Mouse (Mus musculus): ENCODE data around the gene Cpxm2. TPM values are rescaled to one million over a fixed set of nuclear protein-coding genes. Genes with fewer than 3 reads are reported as not detected.

The Cpxm2 gene
- not detected for polyA plus RNA-seq (2012; fragmentation: generic; extraction: Trizol)
- long read RNA-seq, experiment 1, result 0 reads
- long read RNA-seq, experiment 2, result 0 reads

- peaks cover 63% of the 10 kb centered on the region for H3K27me3 ChIP-seq (ENCODE audit: control insufficient read depth, insufficient read depth, insufficient read length)
- no peaks in the 10 kb centered on the region for H3K79me3 ChIP-seq (ENCODE audit: low read depth)
- H3K36me3 ChIP-seq (ENCODE audit: control insufficient read depth, insufficient read depth), result no peaks in the 10 kb centered on the region
- no peak within 1 kb of the TSS for H3ac ChIP-seq (ENCODE audit: control insufficient read depth, insufficient read length, low read depth)
- H3K4me3 ChIP-seq (ENCODE audit: insufficient read depth, poor library complexity, severe bottlenecking), result no peak within 1 kb of the TSS
- TF ChIP-seq USF1 (IDR thresholded peaks at IDR 0.05; ENCODE audit: low read depth) (no peak), MAX (IDR thresholded peaks at IDR 0.05) (no peak), CTCF (IDR thresholded peaks at IDR 0.05; ENCODE audit: control insufficient read depth, insufficient read depth, insufficient read length) (no peak), CEBPB (IDR thresholded peaks at IDR 0.05; ENCODE audit: low read depth) (no peak)
- no peaks in the 10 kb centered on the region for H3K79me2 ChIP-seq (ENCODE audit: control insufficient read depth, insufficient read depth)
Measured at GRCm38 (mm10) chr7:132154368-132154961, at the start of gene Cpxm2. Cpxm2 (minus strand) TSS chr7:132154739.

DNA sequence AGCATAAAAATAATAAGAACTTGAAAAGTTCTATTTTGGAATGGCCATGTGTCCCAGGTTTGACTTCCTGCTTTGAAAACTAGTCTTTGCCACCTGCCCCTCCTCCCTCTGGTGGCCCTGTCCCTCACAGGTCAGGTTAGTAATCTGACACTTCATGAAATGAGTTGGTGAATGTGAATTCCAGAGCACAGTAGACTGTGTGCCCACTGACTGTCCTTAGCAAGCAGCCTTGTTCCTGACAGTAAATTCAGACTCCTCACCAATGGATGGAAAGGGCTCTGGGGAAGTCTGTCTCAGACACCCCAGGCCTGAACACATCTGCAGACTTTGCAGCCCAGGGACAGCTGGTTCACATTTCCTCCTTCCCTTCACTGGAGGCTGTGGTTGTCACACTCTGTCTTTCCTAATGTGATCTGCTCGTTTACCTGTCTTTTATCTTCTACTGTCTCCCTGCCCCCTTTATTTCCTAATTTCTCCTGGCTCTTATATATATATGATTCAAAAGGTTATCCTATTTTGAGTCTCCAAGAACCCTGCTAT, 49.6 kb upstream of the Cpxm2 start:
- H3K79me2 ChIP-seq (ENCODE audit: control insufficient read depth, insufficient read depth), result no peaks in the 10 kb centered on the region
- H3ac ChIP-seq (ENCODE audit: control insufficient read depth, insufficient read length, low read depth), result no peak overlapping the region
- no peak for TF ChIP-seq CEBPB (IDR thresholded peaks at IDR 0.05; ENCODE audit: low read depth)
- no peak for TF ChIP-seq MYOD1 (IDR thresholded peaks at IDR 0.05; ENCODE audit: control insufficient read depth, insufficient read length, low read depth)
- no peak for TF ChIP-seq USF1 (IDR thresholded peaks at IDR 0.05; ENCODE audit: low read depth)
- TF ChIP-seq CTCF (IDR thresholded peaks at IDR 0.05; ENCODE audit: control insufficient read depth, insufficient read depth, insufficient read length), result no peak
- no peak for TF ChIP-seq MAX (IDR thresholded peaks at IDR 0.05)
- TF ChIP-seq MYOG (IDR thresholded peaks at IDR 0.05; ENCODE audit: control insufficient read depth, extremely low read depth, insufficient read length), result no peak
- TF ChIP-seq FOSL1 (IDR thresholded peaks at IDR 0.05; ENCODE audit: insufficient read depth, low read length, poor library complexity, severe bottlenecking), result no peak
- no peaks in the 10 kb centered on the region for H3K79me3 ChIP-seq (ENCODE audit: low read depth)
- H3K4me3 ChIP-seq (ENCODE audit: insufficient read depth, poor library complexity, severe bottlenecking), result no peak overlapping the region
- no peaks in the 10 kb centered on the region for H3K36me3 ChIP-seq (ENCODE audit: control insufficient read depth, insufficient read depth)
- H3K27me3 ChIP-seq (ENCODE audit: control insufficient read depth, insufficient read depth, insufficient read length), result peaks cover 46% of the 10 kb centered on the region

GRCm38 (mm10) chr7:132199686-132200085, 45.1 kb upstream of the Cpxm2 start:
- no peak overlapping the region for H3ac ChIP-seq (ENCODE audit: control insufficient read depth, insufficient read length, low read depth)
- H3K27me3 ChIP-seq (ENCODE audit: control insufficient read depth, insufficient read depth, insufficient read length), result peaks cover 41% of the 10 kb centered on the region
- no peak for TF ChIP-seq USF1 (IDR thresholded peaks at IDR 0.05; ENCODE audit: low read depth)
- TF ChIP-seq MYOD1 (IDR thresholded peaks at IDR 0.05; ENCODE audit: control insufficient read depth, insufficient read length, low read depth), result no peak
- TF ChIP-seq MYOG (IDR thresholded peaks at IDR 0.05; ENCODE audit: control insufficient read depth, extremely low read depth, insufficient read length), result no peak
- TF ChIP-seq CTCF (IDR thresholded peaks at IDR 0.05; ENCODE audit: control insufficient read depth, insufficient read depth, insufficient read length), result no peak
- no peak for TF ChIP-seq FOSL1 (IDR thresholded peaks at IDR 0.05; ENCODE audit: insufficient read depth, low read length, poor library complexity, severe bottlenecking)
- no peak for TF ChIP-seq CEBPB (IDR thresholded peaks at IDR 0.05; ENCODE audit: low read depth)
- TF ChIP-seq MAX (IDR thresholded peaks at IDR 0.05), result no peak

DNA sequence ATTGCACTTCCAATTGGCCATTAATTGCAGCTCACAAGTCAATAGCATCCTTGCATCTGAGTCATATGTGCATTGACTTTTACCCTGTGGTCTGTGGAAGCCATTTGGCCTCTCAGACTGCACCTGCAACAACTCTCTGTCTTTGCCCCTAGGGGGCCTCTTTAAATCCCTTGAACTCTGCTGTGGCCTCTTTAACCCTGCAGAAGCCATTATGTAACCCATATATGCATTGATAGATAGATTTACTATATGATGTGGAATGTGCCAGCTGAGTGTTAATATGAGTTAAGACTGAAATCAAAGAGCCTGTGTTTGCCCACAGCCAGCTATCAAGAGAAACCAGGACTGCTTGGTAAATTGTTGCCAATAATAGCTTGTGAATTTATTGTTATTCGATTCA, 44.3 kb upstream of the Cpxm2 start:
- Histone ChIP-seq H3K4me3 (ENCODE audit: insufficient read depth, poor library complexity, severe bottlenecking) (no peak overlapping the region), H3K27me3 (ENCODE audit: control insufficient read depth, insufficient read depth, insufficient read length) (peaks cover 41% of the 10 kb centered on the region), H3ac (ENCODE audit: control insufficient read depth, insufficient read length, low read depth) (no peak overlapping the region), H3K79me2 (ENCODE audit: control insufficient read depth, insufficient read depth) (no peaks in the 10 kb centered on the region), H3K36me3 (ENCODE audit: control insufficient read depth, insufficient read depth) (no peaks in the 10 kb centered on the region), H3K79me3 (ENCODE audit: low read depth) (no peaks in the 10 kb centered on the region)
- TF ChIP-seq MAX (IDR thresholded peaks at IDR 0.05) (no peak), MYOG (IDR thresholded peaks at IDR 0.05; ENCODE audit: control insufficient read depth, extremely low read depth, insufficient read length) (no peak), CEBPB (IDR thresholded peaks at IDR 0.05; ENCODE audit: low read depth) (no peak), USF1 (IDR thresholded peaks at IDR 0.05; ENCODE audit: low read depth) (no peak), CTCF (IDR thresholded peaks at IDR 0.05; ENCODE audit: control insufficient read depth, insufficient read depth, insufficient read length) (no peak), MYOD1 (IDR thresholded peaks at IDR 0.05; ENCODE audit: control insufficient read depth, insufficient read length, low read depth) (no peak)

More at GRCm38 (mm10) chr7:132199686-132200085, 45.1 kb upstream of the Cpxm2 start:
- no peak overlapping the region for H3K4me3 ChIP-seq (ENCODE audit: insufficient read depth, poor library complexity, severe bottlenecking)
- H3K79me3 ChIP-seq (ENCODE audit: low read depth), result no peaks in the 10 kb centered on the region
- no peaks in the 10 kb centered on the region for H3K79me2 ChIP-seq (ENCODE audit: control insufficient read depth, insufficient read depth)
- no peaks in the 10 kb centered on the region for H3K36me3 ChIP-seq (ENCODE audit: control insufficient read depth, insufficient read depth)

DNA sequence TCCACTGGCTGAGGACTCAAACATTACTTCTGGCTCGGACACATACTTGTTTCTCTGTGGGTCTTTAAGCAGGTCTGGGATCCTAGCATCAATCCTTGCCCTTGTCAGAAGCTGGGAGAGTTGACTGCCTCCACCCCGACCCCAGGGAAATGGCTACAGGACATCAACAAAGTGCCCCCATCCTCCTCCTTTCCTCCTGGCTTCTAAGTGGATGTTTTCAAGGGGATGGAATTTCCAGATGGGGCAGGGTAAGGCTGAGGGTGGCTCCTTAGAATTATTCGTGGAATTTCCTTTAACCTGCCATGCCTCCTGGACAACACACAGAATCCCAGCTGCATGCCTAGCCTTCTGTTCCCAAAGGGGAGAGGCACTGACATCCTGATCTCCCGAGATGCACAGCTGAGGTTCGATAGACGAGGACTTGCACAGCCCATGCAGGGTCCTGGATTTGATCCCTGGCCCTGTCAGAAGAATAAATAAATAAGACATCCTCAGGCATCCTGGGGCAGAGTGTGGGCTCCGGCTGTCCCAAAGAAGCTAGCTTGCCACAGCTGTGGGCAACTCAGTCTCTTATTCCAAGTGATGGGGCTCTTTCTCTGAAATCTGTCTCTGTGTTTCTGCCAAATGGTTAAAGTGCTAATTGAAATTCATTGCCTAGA, 43.4 kb upstream of the Cpxm2 start:
- H3K79me3 ChIP-seq (ENCODE audit: low read depth), result no peaks in the 10 kb centered on the region
- H3K79me2 ChIP-seq (ENCODE audit: control insufficient read depth, insufficient read depth), result no peaks in the 10 kb centered on the region
- no peak overlapping the region for H3ac ChIP-seq (ENCODE audit: control insufficient read depth, insufficient read length, low read depth)
- peaks cover 41% of the 10 kb centered on the region for H3K27me3 ChIP-seq (ENCODE audit: control insufficient read depth, insufficient read depth, insufficient read length)
- TF ChIP-seq CTCF (IDR thresholded peaks at IDR 0.05; ENCODE audit: control insufficient read depth, insufficient read depth, insufficient read length) (no peak), CEBPB (IDR thresholded peaks at IDR 0.05; ENCODE audit: low read depth) (no peak), MYOD1 (IDR thresholded peaks at IDR 0.05; ENCODE audit: control insufficient read depth, insufficient read length, low read depth) (no peak), FOSL1 (IDR thresholded peaks at IDR 0.05; ENCODE audit: insufficient read depth, low read length, poor library complexity, severe bottlenecking) (no peak), USF1 (IDR thresholded peaks at IDR 0.05; ENCODE audit: low read depth) (no peak), MAX (IDR thresholded peaks at IDR 0.05) (no peak), MYOG (IDR thresholded peaks at IDR 0.05; ENCODE audit: control insufficient read depth, extremely low read depth, insufficient read length) (no peak)
- no peak overlapping the region for H3K4me3 ChIP-seq (ENCODE audit: insufficient read depth, poor library complexity, severe bottlenecking)
- H3K36me3 ChIP-seq (ENCODE audit: control insufficient read depth, insufficient read depth), result no peaks in the 10 kb centered on the region

Measured in C2C12 (cell line).